Mouse (Mus musculus) CD4-positive, CD25-positive, alpha-beta regulatory T cell, adult 2 months (primary cell): Measurements from ENCODE around the gene Ptchd3.

Experiments
- DNase-seq: peaks from one replicate; pipeline ENCODE4 v3.0.0-alpha.2; 2012; ENCODE audit warnings: low read depth, low spot score

The Ptchd3 gene

GRCm38 (mm10) chr11:121829947-121830346 is at the start of gene Ptchd3:
Ptchd3 (plus strand) TSS chr11:121830247.
- no peak for DNase-seq

DNA sequence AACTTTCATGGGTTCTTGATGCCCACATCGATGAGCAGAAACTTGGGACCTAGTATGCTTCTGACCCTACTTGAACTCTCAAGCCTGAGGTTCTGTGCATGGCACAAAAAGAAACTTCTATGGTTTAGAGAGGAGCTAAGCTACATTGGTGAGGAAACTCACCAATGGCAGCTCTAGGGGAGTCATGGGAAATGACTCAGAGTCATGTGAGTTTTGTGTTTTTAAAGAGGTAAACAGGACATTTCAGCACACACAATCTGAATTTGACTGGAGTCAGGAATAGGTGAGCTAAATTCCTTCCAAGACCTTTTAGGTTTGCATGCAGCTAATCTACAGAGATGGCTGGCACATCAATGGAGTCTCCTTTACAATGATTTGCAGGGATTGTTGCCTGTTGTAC is 48.2 kb upstream of the Ptchd3 start:
- no peak for DNase-seq

GRCm38 (mm10) chr11:121787456-121787855 is 42.6 kb upstream of the Ptchd3 start:
- DNase-seq = no peak

DNA sequence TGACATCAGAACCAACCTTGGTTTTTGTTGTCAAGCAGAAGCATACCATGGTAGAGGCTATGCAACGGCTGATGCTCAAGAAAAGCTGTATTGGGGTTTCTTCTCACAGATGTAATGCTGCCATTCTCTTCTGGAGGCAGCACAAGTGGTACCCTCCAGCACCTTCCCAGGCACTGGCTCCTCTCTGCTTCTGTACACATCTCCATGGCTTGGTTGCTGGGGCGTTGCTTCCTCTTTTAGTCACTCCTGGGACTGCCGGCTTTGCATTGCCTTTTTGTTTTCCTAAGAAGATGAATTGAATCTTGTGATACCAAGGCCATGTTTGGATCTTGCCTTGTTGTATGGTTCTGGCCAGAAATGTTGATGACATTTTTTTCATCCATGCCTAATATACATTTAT is 40.5 kb upstream of the Ptchd3 start:
- DNase-seq = no peak

GRCm38 (mm10) chr11:121790671-121791094 is 39.4 kb upstream of the Ptchd3 start:
- no peak for DNase-seq

DNA sequence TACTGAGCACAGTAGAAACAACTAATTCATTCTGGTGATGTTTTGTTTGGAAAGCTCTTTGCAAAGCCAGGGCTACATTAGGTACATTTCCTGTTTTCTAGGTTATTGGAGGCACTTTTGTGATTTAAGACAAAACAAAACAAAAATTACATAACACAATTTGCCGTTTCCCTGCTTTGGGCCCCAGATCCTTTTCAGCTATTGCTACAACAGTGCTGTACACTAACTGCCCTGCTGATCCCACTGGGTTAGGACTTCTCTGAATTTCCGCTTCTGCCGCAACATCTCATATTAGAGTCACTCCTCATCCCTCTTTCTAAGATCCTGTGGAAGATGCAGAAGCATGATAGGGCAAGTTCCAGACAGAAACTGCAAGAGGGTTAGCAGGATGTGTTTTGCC is 38.6 kb upstream of the Ptchd3 start:
- DNase-seq = no peak

GRCm38 (mm10) chr11:121791991-121792390 is 38.1 kb upstream of the Ptchd3 start:
- DNase-seq = no peak

DNA sequence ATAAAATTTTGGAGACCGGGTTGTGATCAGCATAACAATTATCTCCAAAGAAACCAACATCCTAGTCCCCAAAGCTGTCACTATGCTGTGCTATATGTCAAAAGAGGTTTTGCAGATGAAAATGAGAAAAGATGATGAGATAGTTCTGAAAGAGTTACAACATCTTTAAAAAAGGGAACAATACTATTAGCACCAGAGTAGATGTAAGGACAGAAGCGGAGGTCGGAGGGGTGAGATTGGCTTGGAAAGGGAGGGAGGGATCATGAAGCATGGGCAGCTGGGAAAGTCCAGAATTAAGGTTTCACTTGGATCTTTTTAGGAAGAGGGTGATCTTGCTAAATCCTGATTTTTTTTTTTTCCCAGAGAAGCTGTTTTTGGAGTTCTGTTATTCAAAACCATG is 36.5 kb upstream of the Ptchd3 start:
- no peak for DNase-seq

DNA sequence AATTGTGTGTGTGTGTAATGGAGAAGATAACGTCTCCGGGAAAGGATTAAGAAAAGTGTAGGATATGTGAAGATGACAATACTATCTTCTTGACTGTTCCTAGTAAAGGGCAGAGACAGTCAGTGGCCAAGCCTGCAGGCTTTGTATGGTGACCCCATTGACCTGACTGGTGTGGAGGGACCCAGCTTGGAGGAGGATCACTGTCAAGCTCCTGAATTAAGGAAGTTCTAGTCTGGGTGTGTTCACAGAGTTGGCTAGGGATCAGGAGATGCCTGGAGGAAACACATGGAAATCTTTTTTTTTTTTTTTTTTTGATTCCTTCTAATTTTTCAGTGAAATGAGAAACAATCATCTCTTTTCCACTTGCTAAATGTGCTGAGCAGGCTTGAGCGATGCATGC is 35.9 kb upstream of the Ptchd3 start:
- DNase-seq = no peak

GRCm38 (mm10) chr11:121794591-121795199 is 35.4 kb upstream of the Ptchd3 start:
- DNase-seq = no peak

DNA sequence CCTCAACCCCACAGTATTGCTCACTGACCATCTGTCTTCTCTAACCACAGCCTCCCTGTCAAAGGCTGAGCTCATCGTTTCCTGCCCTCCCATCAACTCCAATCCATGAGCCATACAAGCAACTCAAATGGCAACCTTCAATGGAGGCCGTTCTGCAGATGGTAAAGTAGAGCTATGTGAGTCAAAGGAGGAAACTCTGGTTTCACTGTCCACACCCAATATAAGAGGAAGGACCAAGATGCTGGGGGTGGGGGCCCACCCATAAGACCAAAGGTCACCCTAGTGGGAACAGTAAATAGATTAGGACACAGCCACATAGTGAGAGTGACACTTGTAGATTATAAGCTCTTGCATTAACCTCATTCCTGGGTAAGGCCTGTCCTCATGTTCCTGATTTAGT is 34.1 kb upstream of the Ptchd3 start:
- no peak for DNase-seq

DNA sequence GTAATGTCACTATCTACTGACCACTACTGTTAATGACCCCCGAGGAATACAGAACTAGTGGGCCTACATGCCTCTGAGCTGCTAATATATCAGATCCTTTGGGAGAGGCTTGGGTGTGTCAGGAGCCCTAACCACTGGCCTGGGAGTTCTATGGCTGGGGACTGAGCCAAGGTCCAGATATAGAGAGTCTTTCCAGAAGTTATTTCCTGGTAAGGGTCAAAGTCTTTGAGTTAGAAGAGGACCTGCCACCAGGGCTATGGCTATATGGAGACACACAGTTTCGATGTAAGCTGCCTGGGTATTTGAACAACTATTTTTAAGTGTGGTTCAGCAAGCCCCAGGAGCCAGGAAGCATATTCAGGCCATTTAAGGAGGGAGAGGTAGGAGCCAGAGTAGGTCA is 31.5 kb upstream of the Ptchd3 start:
- no peak for DNase-seq

- no peak for DNase-seq
Measured at GRCm38 (mm10) chr11:121799746-121800299, 30.2 kb upstream of the Ptchd3 start.

- no peak for DNase-seq
Measured at GRCm38 (mm10) chr11:121802743-121803142, 27.3 kb upstream of the Ptchd3 start.

- DNase-seq = peak; percentile 20
Measured at GRCm38 (mm10) chr11:121804258-121805027, 25.6 kb upstream of the Ptchd3 start.

DNA sequence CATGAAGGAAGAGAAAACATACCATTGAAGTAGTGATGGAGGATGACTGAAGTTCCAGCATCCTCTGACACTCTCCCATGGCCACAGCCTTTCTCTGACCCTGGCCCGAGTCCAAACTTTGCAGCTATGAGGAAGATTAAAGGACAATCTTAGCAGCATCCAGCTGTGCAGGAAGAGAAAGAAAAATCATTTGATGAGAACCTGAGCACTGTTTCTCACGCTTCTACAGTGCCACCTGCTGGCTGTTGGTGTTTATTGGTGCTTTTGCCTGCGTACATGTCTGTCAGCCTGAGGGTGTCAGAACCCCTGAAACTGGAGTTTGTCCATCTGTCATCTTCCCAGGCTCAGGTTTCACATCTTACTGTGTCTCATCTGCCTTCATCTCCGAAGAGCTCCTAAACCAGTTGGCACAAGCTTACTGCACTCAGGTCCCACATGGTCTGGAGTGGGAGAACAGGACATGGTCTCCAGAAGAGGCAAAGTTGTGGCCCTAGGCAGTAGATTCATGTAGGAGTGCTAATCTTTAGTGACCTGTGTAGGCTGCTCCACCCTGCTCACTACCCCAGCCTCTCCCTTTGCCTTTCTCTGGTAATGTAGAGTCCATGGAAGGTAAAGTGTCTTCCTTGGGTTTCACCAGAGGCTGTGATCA is 21.7 kb upstream of the Ptchd3 start:
- DNase-seq = peak; percentile 89

DNA sequence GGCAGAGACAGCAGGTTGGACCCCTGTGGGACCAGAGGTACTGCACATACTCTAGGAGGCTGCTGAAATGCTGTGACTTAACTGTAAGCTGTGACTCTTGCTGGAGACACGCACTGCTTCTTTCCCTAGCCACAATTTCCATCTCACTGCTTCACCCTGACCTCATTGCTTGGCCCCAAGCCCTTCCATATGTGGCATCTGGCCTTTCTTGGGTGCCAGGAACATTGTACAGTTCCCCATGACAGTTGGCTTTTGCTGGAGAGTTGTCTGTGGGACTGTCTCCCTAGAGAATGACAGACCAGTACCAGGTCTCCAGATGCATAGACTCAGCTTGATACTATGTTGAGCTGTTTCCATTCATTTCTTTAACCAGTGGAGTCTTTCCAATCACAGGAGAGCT is 21.2 kb upstream of the Ptchd3 start:
- no peak for DNase-seq

DNA sequence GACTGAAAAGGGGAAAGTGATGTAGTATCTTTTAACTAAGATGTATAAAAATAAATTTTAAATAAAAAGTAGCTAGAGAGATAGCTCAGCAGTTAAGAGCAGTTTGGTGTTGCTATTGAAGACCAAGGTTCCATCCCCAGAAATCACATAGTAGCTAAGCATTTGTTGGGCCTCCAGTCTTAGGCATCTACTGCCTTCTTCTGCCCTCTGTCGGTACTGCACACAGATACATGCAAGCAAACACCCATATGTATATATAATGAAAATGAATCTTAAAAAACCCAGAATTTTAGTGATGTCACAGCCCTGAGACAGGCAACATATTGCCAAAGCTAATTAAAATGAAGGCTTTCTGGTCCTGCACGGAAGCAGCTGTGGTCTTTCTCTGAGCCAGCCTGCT is 15.9 kb downstream of the Ptchd3 start:
- peak; percentile 23 for DNase-seq

GRCm38 (mm10) chr11:121847790-121848299 is 17.8 kb downstream of the Ptchd3 start:
- peak; percentile 86 for DNase-seq
